Mouse (Mus musculus): ENCODE data around the gene F13a1.

DNA sequence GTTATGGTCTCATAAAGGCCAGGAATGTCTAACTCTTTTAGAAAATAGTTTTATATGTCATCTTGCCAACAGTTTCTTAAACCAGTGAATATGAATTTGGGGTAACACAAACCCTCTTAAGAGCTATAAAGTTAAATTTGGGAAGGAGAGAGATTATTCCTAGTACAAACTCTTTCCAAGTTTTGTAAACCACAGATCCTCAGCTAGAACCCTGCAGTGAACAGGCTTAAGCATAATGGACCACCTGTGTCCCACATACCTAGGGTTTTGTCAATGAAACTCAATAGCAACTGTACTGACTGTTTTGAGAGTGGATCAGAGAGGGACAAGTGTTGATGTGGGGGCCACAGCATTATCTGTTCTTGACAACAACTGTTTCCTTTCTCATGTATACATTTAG lies 96.4 kb downstream of the F13a1 start:
- TF ChIP-seq CTCF (IDR thresholded peaks at IDR 0.05; ENCODE audit: borderline replicate concordance, control insufficient read depth, extremely low read depth, insufficient read depth, low read length, poor library complexity) (no peak), POLR2A (IDR thresholded peaks at IDR 0.05; ENCODE audit: control insufficient read depth, extremely low read depth, insufficient read depth, low read length, poor library complexity) (no peak)

Data from thymus, adult 2 months (tissue).